Mouse (Mus musculus) frontal cortex, postnatal 14 days (tissue): Measurements from ENCODE around the gene Ttc41.

Experiments used
- DNase-seq, 2 experiments: peaks; one replicate each; pipeline ENCODE4 v3.0.0; 2022; ENCODE audit warnings: low spot score in 2 of 2

Gene Ttc41

GRCm38 (mm10) chr10:86784126-86784675 is 78.6 kb downstream of the Ttc41 start:
- no peak for DNase-seq

GRCm38 (mm10) chr10:86785396-86785795 is 79.8 kb downstream of the Ttc41 start:
- no peak for DNase-seq

GRCm38 (mm10) chr10:86786083-86786482 is 80.5 kb downstream of the Ttc41 start:
- no peak for DNase-seq

GRCm38 (mm10) chr10:86788193-86788592 is 82.6 kb downstream of the Ttc41 start:
- no peak for DNase-seq

GRCm38 (mm10) chr10:86789146-86789672 is 83.6 kb downstream of the Ttc41 start:
- DNase-seq, result no peak

GRCm38 (mm10) chr10:86791507-86792184 is 86.0 kb downstream of the Ttc41 start:
- no peak for DNase-seq

- no peak for DNase-seq
Observed at GRCm38 (mm10) chr10:86793509-86793951, 87.9 kb downstream of the Ttc41 start.

- no peak for DNase-seq
Observed at GRCm38 (mm10) chr10:86794196-86794595, 88.6 kb downstream of the Ttc41 start.

GRCm38 (mm10) chr10:86794794-86795535 is 89.4 kb downstream of the Ttc41 start:
- no peak for DNase-seq

GRCm38 (mm10) chr10:86796073-86796741 is 90.6 kb downstream of the Ttc41 start:
- DNase-seq, result no peak

GRCm38 (mm10) chr10:86807362-86807761 is 101.8 kb downstream of the Ttc41 start:
- DNase-seq, result no peak

GRCm38 (mm10) chr10:86808013-86808758 is 102.6 kb downstream of the Ttc41 start:
- DNase-seq, result no peak

GRCm38 (mm10) chr10:86810000-86810399 is 104.4 kb downstream of the Ttc41 start:
- DNase-seq, result no peak

GRCm38 (mm10) chr10:86810612-86811011 is 105.0 kb downstream of the Ttc41 start:
- no peak for DNase-seq

- DNase-seq, result no peak
Observed at GRCm38 (mm10) chr10:86814292-86815131, 108.9 kb downstream of the Ttc41 start.

- no peak for DNase-seq
Observed at GRCm38 (mm10) chr10:86815133-86815532, 109.5 kb downstream of the Ttc41 start.

GRCm38 (mm10) chr10:86819649-86820165 is 114.1 kb downstream of the Ttc41 start:
- peak in 1 of 2 experiments; percentile 25 for DNase-seq

- DNase-seq, result no peak
Observed at GRCm38 (mm10) chr10:86821014-86821413, 115.4 kb downstream of the Ttc41 start.

- no peak for DNase-seq
Observed at GRCm38 (mm10) chr10:86824093-86824492, 118.5 kb downstream of the Ttc41 start.

GRCm38 (mm10) chr10:86824871-86825270 is 119.3 kb downstream of the Ttc41 start:
- DNase-seq, result no peak
